Comparison of ENCODE assay signal across 8 mouse cellular contexts in genomic region chr10:80294788-80295303, GRCm38 (mm10). TPM values are rescaled to one million over a fixed set of nuclear protein-coding genes. Genes with fewer than 3 reads are reported as not detected.
A peak's percentile ranks its signal among the peaks of the same experiment; 100 is the strongest.
DNase-seq lines count a peak whose midpoint lies in the region; ATAC-seq and TF ChIP-seq lines count a peak whose summit lies in the region.
"Had no signal": no experiment of that assay in that cellular context is flagged by ENCODE, and none has a peak within 500 bp of the region (broad histone marks: within the 10 kb centered on the region; RNA-seq: fewer than 3 reads in every experiment).

No protein-coding gene starts in this region.

- peak overlapping the region; percentile 95; the same call in 1 of the 2 replicates for H3K4me3 ChIP-seq in liver, embryonic 12.5 days
- H3K4me3 ChIP-seq in liver, postnatal 0 days (ENCODE audit: low read depth, low read length), result no peak overlapping the region
- H3K4me3 ChIP-seq in embryonic facial prominence, embryonic 13.5 days, result no peak overlapping the region
- no peak overlapping the region for H3K4me3 ChIP-seq in hindbrain, postnatal 0 days (ENCODE audit: low read length)
- no peak overlapping the region for H3K4me3 ChIP-seq in neural tube, embryonic 12.5 days

- 31% methylated on average over 7 of the region's 7 CpGs for WGBS in liver, embryonic 12.5 days (ENCODE audit: insufficient replicate concordance)
- 49% methylated on average over 7 of the region's 7 CpGs for WGBS in liver, postnatal 0 days (ENCODE audit: insufficient replicate concordance)
- WGBS in embryonic facial prominence, embryonic 13.5 days, result 51% methylated on average over 7 of the region's 7 CpGs
- WGBS in hindbrain, postnatal 0 days, result 45% methylated on average over 7 of the region's 7 CpGs
- WGBS in neural tube, embryonic 12.5 days, result 40% methylated on average over 7 of the region's 7 CpGs

- H3K9ac ChIP-seq in liver, embryonic 12.5 days, result 0 out of 2 replicates have a peak overlapping the region, but pooled peaks have one; percentile 98
- no peak overlapping the region for H3K9ac ChIP-seq in liver, postnatal 0 days (replicated peaks)
- peak overlapping the region; percentile 99; the same call in 1 of the 2 replicates for H3K9ac ChIP-seq in embryonic facial prominence, embryonic 13.5 days
- H3K9ac ChIP-seq in hindbrain, postnatal 0 days (replicated peaks; ENCODE audit: low read length), result no peak overlapping the region
- no peak overlapping the region for H3K9ac ChIP-seq in neural tube, embryonic 12.5 days

- H3K9me3 ChIP-seq in liver, embryonic 12.5 days (replicated peaks), result no peaks in the 10 kb centered on the region
- no peaks in the 10 kb centered on the region for H3K9me3 ChIP-seq in liver, postnatal 0 days (ENCODE audit: low read length)
- H3K9me3 ChIP-seq in embryonic facial prominence, embryonic 13.5 days, result no peaks in the 10 kb centered on the region
- H3K9me3 ChIP-seq in hindbrain, postnatal 0 days (ENCODE audit: low read length), result no peaks in the 10 kb centered on the region
- H3K9me3 ChIP-seq in neural tube, embryonic 12.5 days, result no peaks in the 10 kb centered on the region

- H3K27ac ChIP-seq in liver, embryonic 12.5 days, result peak overlapping the region; percentile 93
- H3K27ac ChIP-seq in liver, postnatal 0 days (ENCODE audit: low read depth), result no peak overlapping the region
- H3K27ac ChIP-seq in embryonic facial prominence, embryonic 13.5 days, result peak overlapping the region; percentile 5; the same call in 1 of the 2 replicates
- H3K27ac ChIP-seq in hindbrain, postnatal 0 days, result peak overlapping the region; percentile 99
- no peak overlapping the region for H3K27ac ChIP-seq in neural tube, embryonic 12.5 days

- peaks cover 58% of the 10 kb centered on the region for H3K4me1 ChIP-seq in liver, embryonic 12.5 days
- H3K4me1 ChIP-seq in liver, postnatal 0 days (ENCODE audit: insufficient read depth), result peaks cover 16% of the 10 kb centered on the region
- H3K4me1 ChIP-seq in embryonic facial prominence, embryonic 13.5 days, result peaks cover 47% of the 10 kb centered on the region
- H3K4me1 ChIP-seq in hindbrain, postnatal 0 days (ENCODE audit: insufficient read depth, low read length), result peaks cover 31% of the 10 kb centered on the region
- peaks cover 55% of the 10 kb centered on the region for H3K4me1 ChIP-seq in neural tube, embryonic 12.5 days

- TF ChIP-seq EP300 in liver, postnatal 0 days (IDR thresholded peaks at IDR 0.05; ENCODE audit: low read depth), result no peak

- H3K36me3 ChIP-seq in liver, embryonic 12.5 days, result peaks cover 22% of the 10 kb centered on the region
- H3K36me3 ChIP-seq in liver, postnatal 0 days (replicated peaks; ENCODE audit: insufficient read depth, low read length), result peaks cover 11% of the 10 kb centered on the region
- peaks cover 19% of the 10 kb centered on the region for H3K36me3 ChIP-seq in embryonic facial prominence, embryonic 13.5 days
- peaks cover 10% of the 10 kb centered on the region; the same call in 1 of the 2 replicates for H3K36me3 ChIP-seq in hindbrain, postnatal 0 days (ENCODE audit: insufficient read depth, low read length)
- peaks cover 19% of the 10 kb centered on the region for H3K36me3 ChIP-seq in neural tube, embryonic 12.5 days

- peak overlapping the region; percentile 91; the same call in 1 of the 2 replicates for H3K4me2 ChIP-seq in liver, embryonic 12.5 days
- no peak overlapping the region for H3K4me2 ChIP-seq in liver, postnatal 0 days (ENCODE audit: low read depth, low read length)
- H3K4me2 ChIP-seq in embryonic facial prominence, embryonic 13.5 days, result peak overlapping the region; percentile 16
- H3K4me2 ChIP-seq in hindbrain, postnatal 0 days (ENCODE audit: low read depth, low read length), result no peak overlapping the region
- peak overlapping the region; percentile 84 for H3K4me2 ChIP-seq in neural tube, embryonic 12.5 days (replicated peaks)

- TF ChIP-seq CTCF in liver, postnatal 0 days (IDR thresholded peaks at IDR 0.05; ENCODE audit: low read depth), result no peak
- TF ChIP-seq CTCF in hindbrain, postnatal 0 days (IDR thresholded peaks at IDR 0.05; ENCODE audit: low read depth), result no peak

- no peak for DNase-seq in liver, postnatal 0 days
- DNase-seq in hindbrain, postnatal 0 days (ENCODE audit: low spot score), result no peak
- no peak for DNase-seq in ovary, postnatal 36 days (ENCODE audit: low spot score)

- no peak for ATAC-seq in liver, embryonic 12.5 days
- no peak for ATAC-seq in liver, postnatal 0 days
- ATAC-seq in embryonic facial prominence, embryonic 13.5 days (ENCODE audit: insufficient number of reproducible peaks, insufficient read depth, low FRiP score, low TSS enrichment, low read depth), result no peak
- no peak for ATAC-seq in hindbrain, postnatal 0 days
- no peak for ATAC-seq in neural tube, embryonic 12.5 days (ENCODE audit: low FRiP score, low read depth)
- ATAC-seq in inflammation-experienced regulatory T-cells, adult 6 months, result no peak

- peaks cover 36% of the 10 kb centered on the region for H3K27me3 ChIP-seq in liver, embryonic 12.5 days (replicated peaks)
- peaks cover 36% of the 10 kb centered on the region for H3K27me3 ChIP-seq in liver, postnatal 0 days (ENCODE audit: insufficient read depth, low read length)
- peaks cover 32% of the 10 kb centered on the region for H3K27me3 ChIP-seq in embryonic facial prominence, embryonic 13.5 days
- no peaks in the 10 kb centered on the region for H3K27me3 ChIP-seq in hindbrain, postnatal 0 days (ENCODE audit: insufficient read depth, low read length)
- 0 out of 2 replicates have a peak, but pooled peaks cover 7% of the 10 kb centered on the region for H3K27me3 ChIP-seq in neural tube, embryonic 12.5 days (replicated peaks)

RNA-seq across cellular contexts. Expression of gene Apc2, which starts 0.9 kb away (rescaled TPM):
- polyA plus RNA-seq in liver, embryonic 12.5 days (2016; fragmentation: Nextera tagmentation; extraction: Ambion mirVana), result 0.17 and 0.22 TPM in 2 replicates
- polyA plus RNA-seq in liver, postnatal 0 days (2015; fragmentation: Nextera tagmentation; extraction: Ambion mirVana), result 0.05 and 0.20 TPM in 2 replicates
- 9.3 and 9.4 TPM in 2 replicates for polyA plus RNA-seq in embryonic facial prominence, embryonic 13.5 days (2015; fragmentation: Nextera tagmentation; extraction: Ambion mirVana)
- 358 and 374 TPM in 2 replicates for total RNA-seq in hindbrain, postnatal 0 days (2014; rRNA removed)
- polyA plus RNA-seq in hindbrain, postnatal 0 days (2015; fragmentation: Nextera tagmentation; extraction: Ambion mirVana), result 81.3 and 97.6 TPM in 2 replicates
- 160 and 175 TPM in 2 replicates for polyA plus RNA-seq in neural tube, embryonic 12.5 days (2016; fragmentation: Nextera tagmentation; extraction: Ambion mirVana)
- under 1 TPM; 0.04 to 0.35 (median 0.05) TPM for polyA plus RNA-seq in inflammation-experienced regulatory T-cells, adult 6 months (2017; shearing (Covaris generic))
- total RNA-seq: monocyte, adult 5-6 weeks had no signal

RNA-seq across cellular contexts. Expression of gene Rps15, which starts 2.6 kb away (rescaled TPM):
- polyA plus RNA-seq in liver, embryonic 12.5 days (2016; fragmentation: Nextera tagmentation; extraction: Ambion mirVana), result 872 and 920 TPM in 2 replicates
- 453 and 466 TPM in 2 replicates for polyA plus RNA-seq in liver, postnatal 0 days (2015; fragmentation: Nextera tagmentation; extraction: Ambion mirVana)
- polyA plus RNA-seq in embryonic facial prominence, embryonic 13.5 days (2015; fragmentation: Nextera tagmentation; extraction: Ambion mirVana), result 1,000 and 1,047 TPM in 2 replicates
- total RNA-seq in hindbrain, postnatal 0 days (2014; rRNA removed), result 1,031 and 1,483 TPM in 2 replicates
- 676 and 682 TPM in 2 replicates for polyA plus RNA-seq in hindbrain, postnatal 0 days (2015; fragmentation: Nextera tagmentation; extraction: Ambion mirVana)
- 643 and 654 TPM in 2 replicates for polyA plus RNA-seq in neural tube, embryonic 12.5 days (2016; fragmentation: Nextera tagmentation; extraction: Ambion mirVana)
- polyA plus RNA-seq in inflammation-experienced regulatory T-cells, adult 6 months (2017; shearing (Covaris generic)), result 1,000 to 10,000 TPM in 2 of 3 experiments, 100 to 1,000 TPM in 1; 970 to 1,806 (median 1,658) TPM

RNA-seq across cellular contexts. Expression of gene 2310011J03Rik, which starts 25.5 kb away (rescaled TPM):
- 46.0 and 46.7 TPM in 2 replicates for polyA plus RNA-seq in liver, embryonic 12.5 days (2016; fragmentation: Nextera tagmentation; extraction: Ambion mirVana)
- 25.5 and 27.4 TPM in 2 replicates for polyA plus RNA-seq in liver, postnatal 0 days (2015; fragmentation: Nextera tagmentation; extraction: Ambion mirVana)
- polyA plus RNA-seq in embryonic facial prominence, embryonic 13.5 days (2015; fragmentation: Nextera tagmentation; extraction: Ambion mirVana), result 49.3 and 57.9 TPM in 2 replicates
- 28.9 and 36.0 TPM in 2 replicates for total RNA-seq in hindbrain, postnatal 0 days (2014; rRNA removed)
- polyA plus RNA-seq in hindbrain, postnatal 0 days (2015; fragmentation: Nextera tagmentation; extraction: Ambion mirVana), result 35.7 and 38.4 TPM in 2 replicates
- polyA plus RNA-seq in neural tube, embryonic 12.5 days (2016; fragmentation: Nextera tagmentation; extraction: Ambion mirVana), result 37.7 and 41.1 TPM in 2 replicates
- 10 to 100 TPM; 38.1 to 52.1 (median 41.8) TPM for polyA plus RNA-seq in inflammation-experienced regulatory T-cells, adult 6 months (2017; shearing (Covaris generic))

RNA-seq across cellular contexts. Expression of gene Dazap1, which starts 33.6 kb away (rescaled TPM):
- polyA plus RNA-seq in liver, embryonic 12.5 days (2016; fragmentation: Nextera tagmentation; extraction: Ambion mirVana), result 44.3 and 45.9 TPM in 2 replicates
- 19.5 and 21.8 TPM in 2 replicates for polyA plus RNA-seq in liver, postnatal 0 days (2015; fragmentation: Nextera tagmentation; extraction: Ambion mirVana)
- polyA plus RNA-seq in embryonic facial prominence, embryonic 13.5 days (2015; fragmentation: Nextera tagmentation; extraction: Ambion mirVana), result 66.0 and 70.6 TPM in 2 replicates
- 79.1 and 104 TPM in 2 replicates for total RNA-seq in hindbrain, postnatal 0 days (2014; rRNA removed)
- 38.5 and 39.4 TPM in 2 replicates for polyA plus RNA-seq in hindbrain, postnatal 0 days (2015; fragmentation: Nextera tagmentation; extraction: Ambion mirVana)
- 66.6 TPM in 2 replicates for polyA plus RNA-seq in neural tube, embryonic 12.5 days (2016; fragmentation: Nextera tagmentation; extraction: Ambion mirVana)
- polyA plus RNA-seq in inflammation-experienced regulatory T-cells, adult 6 months (2017; shearing (Covaris generic)), result 10 to 100 TPM; 12.3 to 14.4 (median 14.0) TPM

RNA-seq across cellular contexts. Expression of gene Gamt, which starts 34.0 kb away (rescaled TPM):
- 43.0 and 50.0 TPM in 2 replicates for polyA plus RNA-seq in liver, embryonic 12.5 days (2016; fragmentation: Nextera tagmentation; extraction: Ambion mirVana)
- polyA plus RNA-seq in liver, postnatal 0 days (2015; fragmentation: Nextera tagmentation; extraction: Ambion mirVana), result 93.9 and 101 TPM in 2 replicates
- polyA plus RNA-seq in embryonic facial prominence, embryonic 13.5 days (2015; fragmentation: Nextera tagmentation; extraction: Ambion mirVana), result 27.2 and 33.6 TPM in 2 replicates
- 40.9 and 44.5 TPM in 2 replicates for total RNA-seq in hindbrain, postnatal 0 days (2014; rRNA removed)
- polyA plus RNA-seq in hindbrain, postnatal 0 days (2015; fragmentation: Nextera tagmentation; extraction: Ambion mirVana), result 32.4 and 35.9 TPM in 2 replicates
- 37.9 and 38.6 TPM in 2 replicates for polyA plus RNA-seq in neural tube, embryonic 12.5 days (2016; fragmentation: Nextera tagmentation; extraction: Ambion mirVana)
- polyA plus RNA-seq in inflammation-experienced regulatory T-cells, adult 6 months (2017; shearing (Covaris generic)), result 1 to 10 TPM in 1 of 3 experiments, under 1 TPM in 2; 0.67 to 1.7 (median 0.75) TPM

Comparison
In these comparisons a context has a peak if more than half of its experiments do, and no peak if none do; other contexts are left out.
1. H3K27ac ChIP-seq: peak in liver, embryonic 12.5 days (single experiment), embryonic facial prominence, embryonic 13.5 days (single experiment) and hindbrain, postnatal 0 days (single experiment); none in liver, postnatal 0 days (single experiment) and neural tube, embryonic 12.5 days (single experiment).
2. H3K4me2 ChIP-seq: peak in liver, embryonic 12.5 days (single experiment), embryonic facial prominence, embryonic 13.5 days (single experiment) and neural tube, embryonic 12.5 days (single experiment); none in liver, postnatal 0 days (single experiment) and hindbrain, postnatal 0 days (single experiment).
3. H3K9ac ChIP-seq: peak in liver, embryonic 12.5 days (single experiment) and embryonic facial prominence, embryonic 13.5 days (single experiment); none in liver, postnatal 0 days (single experiment), hindbrain, postnatal 0 days (single experiment) and neural tube, embryonic 12.5 days (single experiment).